Mouse (Mus musculus) spleen, postnatal 10 days (tissue): ENCODE results near the gene Rhbdd2.

ENCODE experiments used
- DNase-seq, 2 experiments: peaks; one replicate each; pipeline ENCODE4 v3.0.0; 2021 to 2022; ENCODE audit warnings: low spot score in 2 of 2

Rhbdd2 gene

DNA sequence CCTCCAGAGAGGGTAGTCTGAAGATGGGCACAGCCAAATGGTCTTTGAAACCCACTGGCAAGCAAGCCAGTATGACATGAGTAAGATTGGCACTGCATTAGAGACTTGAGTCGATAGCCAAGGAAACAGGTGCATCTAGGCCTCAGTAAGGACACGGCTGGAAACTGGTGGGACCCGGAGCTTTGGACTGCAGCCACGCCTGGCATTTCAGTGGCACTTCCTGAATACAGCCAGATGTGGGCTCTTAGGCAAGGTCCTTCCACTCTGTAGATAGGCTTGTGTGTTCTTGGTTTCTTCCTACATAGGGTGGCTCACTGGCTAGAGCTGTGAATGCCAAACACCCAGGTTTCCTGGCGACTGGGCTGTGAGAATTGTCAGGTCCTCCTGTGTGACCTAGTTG is 12.9 kb downstream of the Rhbdd2 start:
- no peak for DNase-seq

DNA sequence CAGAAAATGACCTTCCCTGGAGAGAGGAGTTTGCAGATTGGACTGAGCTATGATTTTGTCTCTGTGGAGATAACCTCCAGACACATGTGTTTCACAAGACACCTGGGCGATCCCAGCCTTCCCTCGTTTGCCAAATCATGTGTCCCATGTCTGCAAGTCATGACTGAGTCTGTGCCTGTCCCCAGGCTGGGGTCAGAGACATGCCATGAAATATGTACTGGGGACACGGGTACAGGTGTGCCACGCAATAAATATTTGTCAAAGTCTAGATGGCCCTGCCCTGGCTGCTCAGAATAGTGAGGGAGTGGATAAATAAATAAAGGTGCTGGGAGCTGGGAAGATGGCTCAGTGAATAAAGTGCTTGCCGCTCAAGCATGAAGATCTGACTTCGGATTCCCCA is 13.6 kb downstream of the Rhbdd2 start:
- no peak for DNase-seq

DNA sequence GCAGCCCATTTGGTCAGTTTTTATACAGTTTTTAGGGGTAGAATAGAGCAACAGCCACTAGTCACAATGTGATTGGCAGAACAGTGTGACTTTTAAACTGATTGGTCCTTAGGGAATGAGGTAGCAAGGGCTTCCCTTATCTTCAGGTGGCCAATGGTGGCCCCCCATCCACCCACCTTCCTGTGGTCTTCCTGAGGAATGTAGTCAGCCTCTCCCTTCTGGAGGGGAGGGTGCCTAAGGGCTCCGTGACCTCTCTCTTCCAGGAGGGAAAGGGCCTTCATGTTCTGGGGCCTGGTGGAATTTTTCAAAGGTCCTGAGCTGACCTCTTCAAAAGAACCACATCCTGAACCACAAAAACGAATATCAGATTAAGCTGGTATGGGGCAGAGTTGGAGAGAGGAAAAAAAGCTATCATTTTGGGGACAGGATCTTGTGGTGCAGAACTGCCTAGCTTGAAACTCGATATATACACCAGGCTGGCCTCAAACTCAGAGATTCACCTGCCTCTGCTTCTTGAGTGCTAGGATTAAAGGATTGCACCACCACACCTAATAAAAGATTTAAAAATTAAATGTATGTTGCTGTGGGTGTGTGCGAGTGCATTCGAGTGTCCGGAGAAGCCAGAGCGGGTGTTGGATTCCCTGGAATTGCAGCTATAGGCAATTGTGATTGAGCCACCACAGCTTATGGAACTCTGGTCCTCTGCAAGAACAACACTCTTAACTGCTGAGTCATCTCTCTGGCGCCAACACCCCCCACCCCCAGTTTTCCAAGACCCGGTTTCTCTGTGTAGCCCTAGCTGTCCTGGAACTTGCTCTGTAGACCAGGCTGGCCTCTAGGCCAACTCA is 16.3 kb downstream of the Rhbdd2 start:
- no peak for DNase-seq

DNA sequence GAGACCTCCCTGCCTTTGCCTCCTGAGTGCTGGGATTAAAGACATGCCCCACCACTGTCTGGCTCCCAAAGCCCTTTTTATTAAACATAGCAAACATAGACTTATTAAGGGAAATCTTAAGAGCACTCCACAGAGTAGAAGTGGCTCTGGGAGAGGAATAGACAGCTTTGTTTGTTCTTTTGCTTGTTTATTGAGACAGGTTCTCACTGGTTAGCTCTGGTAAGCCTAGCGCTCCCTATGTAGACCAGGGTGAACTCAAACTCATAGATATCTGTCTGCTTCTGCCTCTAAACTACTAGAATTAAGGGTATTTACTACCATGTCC is 16.9 kb downstream of the Rhbdd2 start:
- no peak for DNase-seq

DNA sequence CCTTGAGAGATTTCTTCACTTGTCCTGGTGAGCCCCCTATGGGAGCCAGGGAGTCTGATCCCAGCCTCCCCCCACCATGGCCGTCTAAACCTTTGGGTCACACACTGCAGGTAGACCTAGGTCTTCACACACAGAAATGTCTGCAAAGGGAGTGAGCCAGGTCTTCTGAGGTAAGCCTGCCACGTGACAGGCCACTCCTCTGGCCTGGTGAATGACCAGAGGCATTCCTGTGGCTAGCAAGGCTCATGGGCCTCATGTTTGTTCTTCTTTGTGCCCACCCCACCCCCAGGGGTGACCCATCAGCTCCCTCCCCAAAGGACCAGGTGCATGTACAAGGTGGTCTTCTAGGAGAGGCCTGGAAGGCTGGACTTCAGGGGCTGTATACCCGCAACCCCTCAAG is 19.1 kb downstream of the Rhbdd2 start:
- no peak for DNase-seq

DNA sequence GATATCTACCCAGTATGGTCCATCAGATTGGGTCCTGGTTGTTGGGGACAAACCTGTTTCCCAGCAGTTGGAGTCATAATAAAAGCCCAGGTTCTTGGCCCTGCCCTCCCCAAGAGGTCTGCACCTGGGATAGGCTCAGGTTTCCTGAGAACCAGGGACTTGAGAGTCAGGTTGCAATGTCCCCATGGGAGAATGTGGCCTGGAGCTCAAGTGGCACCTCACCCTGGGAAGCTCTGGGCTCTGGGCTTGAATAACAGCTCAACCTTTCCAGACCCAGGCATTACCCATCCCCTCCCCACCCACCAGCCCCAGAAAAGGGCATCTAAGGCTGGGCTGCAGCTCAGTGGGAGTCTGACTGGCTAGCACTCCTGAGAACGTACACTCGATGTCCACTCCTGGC is 20.8 kb downstream of the Rhbdd2 start:
- DNase-seq = no peak

DNA sequence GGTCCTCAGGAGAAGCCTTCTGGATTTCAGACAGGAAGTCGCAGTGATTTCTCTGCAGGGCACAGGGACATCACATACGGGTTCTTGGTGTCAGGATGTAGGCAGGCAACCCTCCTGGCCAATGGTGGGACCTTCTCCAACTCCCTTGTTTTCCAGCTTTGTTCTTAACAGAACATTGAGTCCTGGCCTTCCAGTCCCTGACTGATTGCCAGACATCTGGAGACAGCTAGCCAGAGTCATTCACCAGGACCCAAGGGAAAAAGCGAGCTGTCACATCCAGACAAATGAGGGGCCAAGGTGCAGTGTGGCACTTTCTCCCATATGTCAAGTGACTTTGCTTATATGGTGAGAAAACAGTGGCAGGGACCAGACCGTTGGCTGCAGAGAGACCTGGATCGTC is 23.6 kb downstream of the Rhbdd2 start:
- no peak for DNase-seq

DNA sequence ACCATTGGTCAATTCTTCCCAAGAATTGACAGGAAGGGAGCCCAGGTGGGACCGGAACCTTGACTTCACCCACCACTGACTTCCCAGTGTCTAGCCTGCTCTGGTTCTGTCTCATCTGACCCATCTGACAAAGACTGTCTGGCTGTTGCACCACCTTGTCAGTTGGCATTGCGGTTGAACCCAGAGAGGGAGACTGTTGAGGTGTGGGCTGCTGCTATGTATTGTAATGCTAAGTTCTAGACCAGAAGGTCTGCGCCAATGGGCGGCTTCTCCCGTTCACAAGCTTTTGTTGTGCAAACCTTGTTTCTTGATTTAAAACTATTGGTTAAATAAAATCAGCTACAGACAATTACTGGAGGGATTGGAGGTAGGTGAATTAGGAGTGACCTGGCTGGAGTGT is 24.7 kb downstream of the Rhbdd2 start:
- DNase-seq = no peak

DNA sequence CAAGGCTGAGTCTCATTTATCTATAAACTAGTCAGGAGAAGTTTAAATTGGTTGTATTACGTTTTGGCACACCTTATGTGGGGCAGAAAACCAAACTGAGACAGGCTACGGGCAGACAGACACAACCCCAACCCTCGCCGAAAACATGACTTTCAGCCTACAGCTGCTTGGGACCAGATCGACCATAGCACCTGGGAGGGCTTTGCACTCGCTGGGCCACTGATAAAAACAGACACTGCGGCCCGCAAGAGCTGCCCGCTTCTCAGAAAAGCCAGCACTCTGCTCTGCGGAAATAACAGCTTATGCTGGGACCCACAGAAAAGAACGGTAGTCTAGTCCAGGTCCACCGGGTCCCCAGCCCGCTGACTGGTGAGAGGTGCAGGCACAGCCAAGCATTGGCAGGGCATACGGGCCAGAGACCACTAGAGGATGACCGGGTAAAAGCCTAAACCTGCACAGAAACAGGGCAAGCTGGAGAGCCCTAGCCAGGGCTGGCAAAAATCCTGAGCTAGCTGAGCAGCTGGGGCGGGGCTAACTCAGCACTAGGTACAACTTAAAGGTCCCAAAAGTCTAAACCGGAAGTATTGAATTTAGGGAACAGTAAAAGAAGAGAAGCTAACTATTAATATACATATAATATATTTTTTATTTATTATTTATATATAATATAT is 25.4 kb downstream of the Rhbdd2 start:
- no peak for DNase-seq

DNA sequence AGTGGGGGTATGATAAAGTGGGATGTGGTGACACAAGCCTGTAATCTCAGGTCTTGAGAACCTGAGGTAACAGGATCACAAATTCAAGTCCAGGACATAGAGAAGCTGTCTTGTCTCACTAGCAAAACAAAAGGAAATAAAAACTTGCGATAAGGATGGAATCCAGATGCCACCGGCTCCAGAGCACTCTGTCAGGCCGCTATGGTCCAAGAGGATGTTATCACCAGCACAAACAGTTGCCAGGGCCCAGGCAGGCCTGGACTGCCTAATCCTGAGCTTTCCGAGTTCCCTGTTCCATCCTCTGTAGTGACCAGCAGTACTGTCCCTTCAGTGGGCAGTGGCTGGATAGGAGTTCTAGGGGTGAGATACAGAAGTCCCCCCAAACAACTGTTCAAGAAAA is 27.5 kb downstream of the Rhbdd2 start:
- no peak for DNase-seq

DNA sequence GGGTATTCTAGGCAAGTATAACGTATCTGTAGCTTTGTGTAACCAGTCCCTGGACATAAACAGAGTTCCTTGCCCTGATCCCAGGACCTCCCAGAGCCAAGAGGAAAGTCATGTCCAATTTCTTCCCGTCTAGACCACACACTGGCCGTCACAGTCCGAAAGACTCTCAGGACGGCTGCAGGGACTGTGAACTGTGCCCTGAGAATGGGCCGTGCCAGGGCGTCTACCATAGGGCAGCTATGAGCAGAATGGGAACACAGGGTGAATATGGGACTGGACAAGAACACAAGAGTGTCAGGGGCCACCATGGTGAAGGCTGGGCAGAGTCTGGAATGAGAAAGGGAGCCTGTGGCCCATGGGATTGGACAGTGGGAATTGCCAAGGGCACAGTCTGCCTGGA is 28.1 kb downstream of the Rhbdd2 start:
- no peak for DNase-seq

DNA sequence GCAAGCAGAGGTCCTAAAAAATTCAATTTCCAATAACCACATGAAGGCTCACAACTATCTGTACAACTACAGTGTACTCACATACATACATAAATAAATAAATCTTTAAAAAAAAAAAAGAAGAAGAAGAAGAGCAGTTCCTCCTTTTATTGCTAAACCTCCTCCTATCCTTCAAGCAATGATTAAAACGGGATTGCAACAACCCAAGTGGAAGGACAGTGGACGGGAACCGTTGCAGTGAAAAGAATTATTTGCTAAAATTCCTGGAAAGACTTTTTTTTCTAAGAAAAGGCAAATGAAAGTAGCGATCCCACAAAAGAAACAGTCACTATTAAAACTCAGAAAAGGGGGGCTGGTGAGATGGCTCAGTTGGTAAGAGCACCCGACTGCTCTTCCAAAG is 34.5 kb downstream of the Rhbdd2 start:
- DNase-seq = no peak

DNA sequence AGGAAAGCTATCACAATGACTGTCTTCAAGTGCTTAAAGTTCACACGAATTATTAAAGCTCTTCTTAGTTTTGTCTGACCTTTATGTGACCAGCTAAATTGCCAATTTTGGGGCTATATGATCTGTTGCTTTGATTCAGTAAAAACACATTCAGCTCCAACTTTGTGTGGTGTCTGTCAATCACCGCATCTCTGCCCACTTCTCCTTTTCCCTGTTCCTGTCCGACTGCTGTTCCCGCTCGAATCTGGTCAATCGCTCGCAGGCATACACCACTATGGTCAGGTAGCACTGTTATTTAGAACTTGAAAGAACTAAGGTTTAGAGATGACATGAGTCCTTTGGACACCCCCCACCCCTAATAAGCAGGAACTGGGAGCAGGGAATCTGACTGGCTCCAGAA is 35.7 kb downstream of the Rhbdd2 start:
- no peak for DNase-seq

DNA sequence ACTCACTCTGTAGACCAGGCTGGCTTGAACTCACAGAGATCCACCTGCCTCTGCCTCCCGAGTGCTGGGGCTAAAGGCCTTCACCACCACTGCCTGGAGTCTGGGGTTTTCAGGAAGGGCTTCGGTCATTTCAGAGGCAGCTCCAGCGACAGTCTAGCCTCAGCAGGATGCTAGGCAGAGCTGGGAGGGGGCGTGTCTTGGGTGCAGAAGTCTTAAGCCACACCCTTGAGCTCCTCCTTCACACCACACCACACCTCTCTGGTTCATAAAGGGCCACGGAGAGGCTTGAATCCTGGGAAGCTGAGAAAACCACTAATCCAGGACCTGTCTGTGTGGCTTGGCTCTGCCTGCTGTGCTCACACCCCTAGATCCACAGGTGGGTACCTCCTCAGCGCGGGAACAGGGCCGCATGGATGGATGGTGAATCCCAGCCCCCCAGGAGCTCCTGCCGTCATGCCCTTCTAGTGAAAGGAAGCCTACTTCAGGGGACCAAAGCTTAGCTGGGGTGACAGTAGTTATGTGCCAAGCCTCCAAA is 37.4 kb downstream of the Rhbdd2 start, which contains the start of gene Por:
Por (plus strand) TSS at position 293 of the 535 bp plus-strand sequence.
- DNase-seq = peak in 1 of 2 experiments; percentile 48

DNA sequence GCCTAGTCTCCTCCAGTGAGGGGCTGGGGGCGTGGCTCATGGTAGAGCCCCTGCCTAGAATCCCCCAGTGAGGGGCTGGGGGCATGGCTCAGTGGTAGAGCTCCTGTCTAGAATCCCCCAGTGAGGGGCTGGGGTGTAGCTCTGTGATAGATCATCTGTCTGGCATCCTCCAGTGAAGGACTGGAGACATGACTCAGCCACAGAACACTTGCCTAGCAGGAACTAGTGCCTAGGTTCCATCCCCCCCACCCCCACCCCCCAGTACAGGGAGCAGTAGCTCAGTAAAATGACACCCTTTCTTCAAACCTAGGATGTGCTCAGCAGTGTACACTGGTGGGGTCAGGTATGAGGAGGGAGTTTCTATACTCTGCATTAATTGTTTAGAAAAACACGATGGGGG is 38.5 kb downstream of the Rhbdd2 start:
- no peak for DNase-seq

DNA sequence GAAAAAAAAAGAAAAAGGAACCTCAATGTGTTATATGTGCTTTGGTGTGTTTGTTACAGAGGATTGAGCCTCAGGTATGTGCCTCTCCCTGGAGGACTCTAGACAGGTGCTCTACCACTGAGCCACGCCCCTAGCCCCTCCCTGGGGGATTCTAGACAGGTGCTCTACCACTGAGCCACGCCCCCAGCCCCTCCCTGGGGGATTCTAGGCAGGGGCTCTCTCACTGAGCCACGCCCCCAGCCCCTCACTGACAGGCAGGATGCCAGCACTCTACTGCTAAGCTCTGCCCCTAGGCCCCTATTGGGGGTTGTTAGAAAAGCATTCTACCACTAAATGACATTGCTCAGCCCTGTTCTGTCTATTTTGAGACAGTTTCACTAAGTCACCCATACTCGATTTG is 40.1 kb downstream of the Rhbdd2 start:
- DNase-seq = no peak

DNA sequence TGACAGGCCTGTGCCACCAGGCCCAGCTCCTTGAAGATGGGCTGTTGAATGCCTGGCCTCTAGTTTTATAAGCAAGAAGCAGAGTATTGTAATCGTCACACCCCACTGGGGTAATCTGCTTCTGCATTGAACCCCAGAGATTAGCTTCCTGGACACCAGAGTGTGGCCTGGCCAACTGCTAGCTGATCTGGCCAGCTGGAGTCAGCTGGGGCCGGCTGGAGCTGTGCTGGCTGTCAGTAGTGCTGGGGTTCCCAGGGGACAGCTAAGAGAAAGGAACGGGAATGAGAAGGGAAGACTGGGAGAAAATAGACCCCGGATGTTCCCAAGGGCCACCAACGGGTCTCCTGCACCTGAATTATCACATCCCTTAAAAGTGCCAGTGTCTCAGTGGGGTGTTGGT is 40.6 kb downstream of the Rhbdd2 start:
- no peak for DNase-seq

DNA sequence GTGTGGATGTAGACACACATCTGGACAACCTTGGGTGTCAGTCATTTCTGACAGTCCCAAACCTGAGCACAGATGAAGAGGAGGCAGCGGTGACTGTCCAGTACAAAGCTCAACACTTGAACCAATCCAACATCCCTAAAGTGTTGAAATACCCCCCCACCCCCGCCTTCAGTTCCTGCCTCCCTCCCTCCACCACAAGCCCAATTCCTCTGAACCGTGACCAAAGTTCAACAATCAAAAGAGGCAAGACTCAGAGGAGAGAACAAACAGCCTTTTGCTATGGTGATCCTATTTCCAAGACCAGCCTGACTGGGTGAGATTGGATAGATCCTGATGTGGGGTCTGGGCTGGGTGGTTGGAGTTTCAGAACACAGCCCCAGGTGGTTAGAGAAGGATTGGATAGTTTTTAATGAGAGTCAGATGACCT is 41.9 kb downstream of the Rhbdd2 start:
- no peak for DNase-seq

DNA sequence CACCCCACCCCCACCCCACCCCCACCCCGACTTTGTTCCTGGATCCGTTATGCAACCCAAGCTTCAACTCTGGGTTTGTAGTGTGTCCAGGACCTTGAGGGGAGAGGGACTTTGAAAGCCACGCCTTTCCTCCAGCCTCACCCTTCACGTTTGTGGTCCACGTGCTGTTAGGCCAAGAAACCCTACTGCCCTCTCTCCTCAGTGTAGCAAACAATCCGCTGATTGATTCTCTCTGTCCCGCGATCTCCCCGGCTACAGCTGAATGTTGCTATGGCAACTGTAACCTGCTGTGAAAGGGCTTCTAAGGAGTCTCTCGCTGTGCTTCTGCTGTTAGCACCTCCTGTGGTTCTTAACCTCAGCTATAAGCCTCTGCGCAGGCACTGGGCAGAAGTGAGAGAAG is 42.4 kb downstream of the Rhbdd2 start:
- no peak for DNase-seq

DNA sequence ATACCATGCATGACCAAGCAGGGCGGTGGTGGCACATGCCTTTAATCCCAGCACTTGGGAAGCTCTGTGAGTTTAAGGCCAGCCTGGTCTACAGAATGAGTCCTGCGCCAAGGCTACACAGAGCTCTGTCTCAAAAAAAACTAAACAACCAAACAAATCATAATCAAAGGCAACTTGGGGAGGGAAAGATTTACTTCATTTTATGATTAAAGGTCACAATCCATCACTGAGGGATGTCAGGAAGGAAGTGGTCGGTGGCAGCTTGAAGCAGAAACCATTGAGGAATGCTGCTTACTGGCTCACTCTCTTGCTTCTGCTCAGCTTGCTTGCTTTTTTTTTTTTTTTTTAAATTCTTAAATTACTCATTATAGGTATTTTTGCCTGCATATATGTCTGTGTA is 44.3 kb downstream of the Rhbdd2 start:
- DNase-seq = no peak

DNA sequence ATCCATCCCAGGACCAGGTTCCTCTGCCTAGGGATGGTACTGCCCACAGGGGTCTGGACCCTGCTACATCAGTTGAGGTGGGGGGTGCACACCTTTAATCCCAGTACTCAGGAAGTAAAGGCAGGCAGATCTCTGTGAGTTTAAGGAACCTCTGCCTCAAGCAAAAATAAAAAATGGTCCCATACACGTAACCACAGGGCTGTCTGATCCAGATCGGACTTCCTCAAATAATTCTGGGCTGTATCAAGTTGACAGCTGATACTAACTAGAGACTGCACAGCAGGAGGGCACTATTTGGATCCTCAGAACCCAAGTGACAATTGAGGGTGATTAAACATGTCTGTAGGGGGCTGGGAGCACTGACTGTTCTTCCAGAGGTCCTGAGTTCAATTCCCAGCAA is 44.8 kb downstream of the Rhbdd2 start:
- DNase-seq = no peak

DNA sequence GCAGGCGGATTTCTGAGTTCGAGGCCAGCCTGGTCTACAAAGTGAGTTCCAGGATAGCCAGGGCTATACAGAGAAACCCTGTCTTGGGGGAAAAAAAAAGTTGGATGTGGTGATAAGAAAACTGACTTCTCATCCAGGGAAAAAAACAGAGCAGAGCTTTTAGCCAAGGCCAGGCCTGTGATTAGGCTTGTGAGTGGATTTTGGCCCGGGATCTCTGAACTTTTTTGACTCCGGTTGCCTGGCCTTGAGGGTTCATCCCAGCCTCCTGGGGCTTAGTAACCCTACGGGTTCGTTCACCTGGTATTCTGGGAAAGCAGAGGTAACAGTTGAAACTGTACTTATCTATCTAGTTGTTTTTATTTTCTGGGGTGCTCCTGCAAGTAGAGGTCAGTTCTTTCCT is 46.1 kb downstream of the Rhbdd2 start:
- DNase-seq = no peak

DNA sequence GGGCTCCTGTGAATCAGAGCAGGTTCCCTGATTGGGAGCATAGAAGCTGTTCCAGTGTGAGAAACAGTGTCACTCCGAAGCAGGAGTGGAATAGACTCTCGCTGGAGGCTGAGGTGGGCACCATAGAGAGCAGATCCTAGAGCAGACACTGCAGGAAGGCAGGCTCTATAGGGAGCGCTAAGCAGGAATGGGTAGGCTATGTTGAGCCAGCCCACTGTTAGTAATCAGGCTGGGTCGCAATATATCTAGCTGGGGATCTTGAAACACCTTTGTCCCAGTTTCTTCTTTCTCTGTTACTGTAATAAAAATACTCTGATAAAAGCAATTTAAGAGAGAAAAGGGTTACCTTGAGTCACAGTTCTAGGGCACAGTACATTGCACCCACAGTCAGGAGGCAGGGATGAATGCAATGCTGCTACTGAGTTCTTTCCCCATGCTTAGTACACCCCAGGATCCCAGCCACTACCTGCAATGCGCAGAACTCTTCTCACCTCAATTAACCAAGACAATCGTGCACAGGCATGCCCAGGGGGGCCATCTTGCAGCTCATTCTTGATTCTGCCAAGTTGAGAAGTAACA is 48.6 kb downstream of the Rhbdd2 start:
- DNase-seq = no peak
